Mouse (Mus musculus): ENCODE measurements around the gene Gigyf2. TPM values are rescaled to one million over a fixed set of nuclear protein-coding genes. Genes with fewer than 3 reads are reported as not detected.

The Gigyf2 gene
- total RNA-seq (2014; fragmentation: Nextera tagmentation) (122 and 139 TPM in 2 replicates), total RNA-seq (2017) (82.4 and 93.3 TPM in 2 replicates), polyA plus RNA-seq (2012) (18.8 and 26.7 TPM in 2 replicates)

GRCm38 (mm10) chr1:87326742-87327163 lies at the start of gene Gigyf2:
TSS of gene Gigyf2 (plus strand) at chr1:87326998.
- peak; percentile 99 for DNase-seq (ENCODE audit: low spot score)
- peaks cover 15% of the 10 kb centered on the region for H3K36me3 ChIP-seq (replicated peaks)

DNA sequence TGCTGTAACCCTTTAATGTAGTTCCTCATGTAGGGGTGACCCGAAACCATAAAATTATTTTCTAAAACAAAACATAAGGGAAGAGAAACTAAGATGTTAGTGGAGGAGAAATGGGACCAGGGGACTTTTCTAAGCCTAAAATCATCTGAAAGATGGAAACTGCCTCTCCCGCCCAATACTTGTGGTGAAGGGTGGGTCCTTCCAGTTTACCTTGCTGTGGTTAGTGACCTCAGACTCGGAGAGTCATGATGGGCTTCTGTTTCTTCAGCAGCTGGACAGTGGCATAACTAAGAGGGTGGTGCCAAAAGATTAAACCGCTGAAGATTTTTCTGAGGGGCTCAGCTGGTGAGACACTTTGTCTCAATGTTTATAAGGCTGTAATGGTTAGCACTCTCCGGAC lies 46.5 kb upstream of the Gigyf2 start:
- H3K4me1 ChIP-seq (ENCODE audit: insufficient read depth, low read depth, low read length) = no peaks in the 10 kb centered on the region
- no peak for ATAC-seq (ENCODE audit: extremely low read depth, insufficient number of reproducible peaks, low FRiP score, poor library complexity, severe bottlenecking)
- peaks cover 40% of the 10 kb centered on the region for H3K27me3 ChIP-seq (ENCODE audit: insufficient read depth, low read length)
- TF ChIP-seq POLR2AphosphoS5 (IDR thresholded peaks at IDR 0.05; ENCODE audit: insufficient replicate concordance, low read depth, low read length) (no peak), CTCF (IDR thresholded peaks at IDR 0.05; ENCODE audit: low read depth, low read length) (no peak), GATA1 (IDR thresholded peaks at IDR 0.05; ENCODE audit: borderline replicate concordance, low read length) (no peak), TAL1 (conservative IDR thresholded peaks at IDR 0.05; ENCODE audit: low read depth, low read length) (no peak), GATA2 (IDR thresholded peaks at IDR 0.05; ENCODE audit: borderline replicate concordance, low read depth, low read length) (no peak)
- no peak overlapping the region for H3K4me3 ChIP-seq (ENCODE audit: low read depth, low read length)
- no peaks in the 10 kb centered on the region for H3K36me3 ChIP-seq (replicated peaks)
- no peaks in the 10 kb centered on the region for H3K9me3 ChIP-seq (replicated peaks)
- DNase-seq (ENCODE audit: low spot score) = no peak

More at GRCm38 (mm10) chr1:87326742-87327163, at the start of gene Gigyf2:
- Histone ChIP-seq H3K27me3 (ENCODE audit: insufficient read depth, low read length) (no peaks in the 10 kb centered on the region), H3K9me3 (replicated peaks) (no peaks in the 10 kb centered on the region), H3K4me3 (ENCODE audit: low read depth, low read length) (peak within 1 kb of the TSS; percentile 94), H3K4me1 (ENCODE audit: insufficient read depth, low read depth, low read length) (peaks cover 37% of the 10 kb centered on the region)
- peak; percentile 98 for ATAC-seq (ENCODE audit: extremely low read depth, insufficient number of reproducible peaks, low FRiP score, poor library complexity, severe bottlenecking)
- TF ChIP-seq CTCF (IDR thresholded peaks at IDR 0.05; ENCODE audit: low read depth, low read length) (no peak), POLR2AphosphoS5 (IDR thresholded peaks at IDR 0.05; ENCODE audit: insufficient replicate concordance, low read depth, low read length) (no peak), GATA2 (IDR thresholded peaks at IDR 0.05; ENCODE audit: borderline replicate concordance, low read depth, low read length) (no peak), TAL1 (conservative IDR thresholded peaks at IDR 0.05; ENCODE audit: low read depth, low read length) (no peak), GATA1 (IDR thresholded peaks at IDR 0.05; ENCODE audit: borderline replicate concordance, low read length) (no peak)

GRCm38 (mm10) chr1:87281599-87282412 lies 45.0 kb upstream of the Gigyf2 start:
- TF ChIP-seq GATA1 (IDR thresholded peaks at IDR 0.05; ENCODE audit: borderline replicate concordance, low read length) (no peak), GATA2 (IDR thresholded peaks at IDR 0.05; ENCODE audit: borderline replicate concordance, low read depth, low read length) (no peak), TAL1 (conservative IDR thresholded peaks at IDR 0.05; ENCODE audit: low read depth, low read length) (no peak), POLR2AphosphoS5 (IDR thresholded peaks at IDR 0.05; ENCODE audit: insufficient replicate concordance, low read depth, low read length) (no peak), CTCF (IDR thresholded peaks at IDR 0.05; ENCODE audit: low read depth, low read length) (no peak)
- Histone ChIP-seq H3K9me3 (replicated peaks) (no peaks in the 10 kb centered on the region), H3K27me3 (ENCODE audit: insufficient read depth, low read length) (peaks cover 28% of the 10 kb centered on the region), H3K4me1 (ENCODE audit: insufficient read depth, low read depth, low read length) (no peaks in the 10 kb centered on the region), H3K36me3 (replicated peaks) (no peaks in the 10 kb centered on the region), H3K4me3 (ENCODE audit: low read depth, low read length) (no peak overlapping the region)
- no peak for ATAC-seq (ENCODE audit: extremely low read depth, insufficient number of reproducible peaks, low FRiP score, poor library complexity, severe bottlenecking)
- no peak for DNase-seq (ENCODE audit: low spot score)

DNA sequence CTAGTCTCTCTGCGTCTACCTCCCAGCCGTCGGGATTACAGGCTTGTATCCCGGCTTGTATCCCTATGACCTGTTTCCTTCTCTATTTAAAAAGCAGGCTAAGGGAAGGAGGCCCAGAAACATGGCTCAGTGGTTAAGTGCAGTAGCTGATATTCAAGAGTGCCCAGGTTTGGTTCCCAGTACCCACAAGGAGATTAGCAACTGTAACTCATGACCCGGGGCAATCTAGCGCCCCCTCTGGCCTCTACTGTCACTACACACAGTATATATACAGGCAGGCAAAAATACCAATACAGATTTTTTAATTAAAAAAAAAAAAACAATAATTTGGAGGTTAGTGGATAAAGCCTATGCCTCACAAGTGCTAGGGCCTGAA lies 44.4 kb upstream of the Gigyf2 start:
- TF ChIP-seq POLR2AphosphoS5 (IDR thresholded peaks at IDR 0.05; ENCODE audit: insufficient replicate concordance, low read depth, low read length) = no peak
- no peak for TF ChIP-seq CTCF (IDR thresholded peaks at IDR 0.05; ENCODE audit: low read depth, low read length)
- no peak for TF ChIP-seq TAL1 (conservative IDR thresholded peaks at IDR 0.05; ENCODE audit: low read depth, low read length)
- no peak for TF ChIP-seq GATA1 (IDR thresholded peaks at IDR 0.05; ENCODE audit: borderline replicate concordance, low read length)
- TF ChIP-seq GATA2 (IDR thresholded peaks at IDR 0.05; ENCODE audit: borderline replicate concordance, low read depth, low read length) = no peak
- Histone ChIP-seq H3K9me3 (replicated peaks) (no peaks in the 10 kb centered on the region), H3K4me3 (ENCODE audit: low read depth, low read length) (no peak overlapping the region), H3K36me3 (replicated peaks) (no peaks in the 10 kb centered on the region), H3K4me1 (ENCODE audit: insufficient read depth, low read depth, low read length) (no peaks in the 10 kb centered on the region), H3K27me3 (ENCODE audit: insufficient read depth, low read length) (peaks cover 22% of the 10 kb centered on the region)
- DNase-seq (ENCODE audit: low spot score) (no peak), ATAC-seq (ENCODE audit: extremely low read depth, insufficient number of reproducible peaks, low FRiP score, poor library complexity, severe bottlenecking) (no peak)

DNA sequence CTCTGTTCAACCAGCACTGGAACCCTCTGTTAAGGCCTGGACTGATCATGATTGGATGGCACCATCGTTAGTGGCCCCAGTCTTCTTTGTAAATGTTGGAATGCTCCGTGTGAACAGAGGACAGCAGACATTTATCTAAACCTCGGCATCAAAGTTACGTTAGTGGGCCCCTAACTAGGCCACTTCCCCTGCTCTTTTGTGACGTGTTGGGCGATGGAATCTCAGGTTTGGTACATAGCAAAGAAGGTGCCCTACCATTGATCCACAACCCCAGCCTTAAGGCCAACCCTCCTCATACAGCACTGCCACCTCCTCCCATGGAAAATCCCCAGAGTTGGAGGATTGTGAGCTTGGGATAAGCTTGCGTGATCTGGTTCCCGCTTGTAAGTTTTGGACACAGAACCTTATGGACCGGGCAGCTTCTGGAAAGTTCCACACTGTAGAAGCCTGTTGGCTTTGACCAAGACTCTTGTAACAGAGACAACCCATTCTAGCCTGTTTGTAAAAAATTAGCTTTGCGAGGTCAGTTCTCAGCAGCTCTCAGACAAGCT lies 43.3 kb upstream of the Gigyf2 start:
- H3K4me1 ChIP-seq (ENCODE audit: insufficient read depth, low read depth, low read length) = no peaks in the 10 kb centered on the region
- H3K27me3 ChIP-seq (ENCODE audit: insufficient read depth, low read length) = peaks cover 11% of the 10 kb centered on the region
- TF ChIP-seq POLR2AphosphoS5 (IDR thresholded peaks at IDR 0.05; ENCODE audit: insufficient replicate concordance, low read depth, low read length) (no peak), TAL1 (conservative IDR thresholded peaks at IDR 0.05; ENCODE audit: low read depth, low read length) (no peak), GATA1 (IDR thresholded peaks at IDR 0.05; ENCODE audit: borderline replicate concordance, low read length) (no peak), CTCF (IDR thresholded peaks at IDR 0.05; ENCODE audit: low read depth, low read length) (no peak), GATA2 (IDR thresholded peaks at IDR 0.05; ENCODE audit: borderline replicate concordance, low read depth, low read length) (no peak)
- ATAC-seq (ENCODE audit: extremely low read depth, insufficient number of reproducible peaks, low FRiP score, poor library complexity, severe bottlenecking) = no peak
- H3K9me3 ChIP-seq (replicated peaks) = no peaks in the 10 kb centered on the region
- DNase-seq (ENCODE audit: low spot score) = no peak
- H3K4me3 ChIP-seq (ENCODE audit: low read depth, low read length) = no peak overlapping the region
- H3K36me3 ChIP-seq (replicated peaks) = no peaks in the 10 kb centered on the region

- H3K36me3 ChIP-seq (replicated peaks) = no peaks in the 10 kb centered on the region
- ATAC-seq (ENCODE audit: extremely low read depth, insufficient number of reproducible peaks, low FRiP score, poor library complexity, severe bottlenecking) (no peak), DNase-seq (ENCODE audit: low spot score) (no peak)
- peaks cover 3% of the 10 kb centered on the region; the same call in 1 of the 2 replicates for H3K4me1 ChIP-seq (ENCODE audit: insufficient read depth, low read depth, low read length)
- H3K4me3 ChIP-seq (ENCODE audit: low read depth, low read length) = no peak overlapping the region
- TF ChIP-seq GATA1 (IDR thresholded peaks at IDR 0.05; ENCODE audit: borderline replicate concordance, low read length) = no peak
- no peaks in the 10 kb centered on the region for H3K9me3 ChIP-seq (replicated peaks)
- H3K27me3 ChIP-seq (ENCODE audit: insufficient read depth, low read length) = peaks cover 13% of the 10 kb centered on the region
Measured at GRCm38 (mm10) chr1:87287105-87287504, 39.7 kb upstream of the Gigyf2 start.
